In genomic region chr19:3323753-3324270, GRCm38 (mm10) we compare ENCODE assay signal across 8 mouse cellular contexts. TPM values are rescaled to one million over a fixed set of nuclear protein-coding genes. Genes with fewer than 3 reads are reported as not detected.
DNase-seq lines count a peak whose midpoint lies in the region; ATAC-seq and TF ChIP-seq lines count a peak whose summit lies in the region.

No protein-coding gene starts in this region.

- H3K4me3 ChIP-seq in embryonic facial prominence, embryonic 10.5 days, result peak overlapping the region; percentile 61
- peak overlapping the region; percentile 39 to 68 for H3K4me3 ChIP-seq in liver, embryonic 14.5 days (ENCODE audit: insufficient read depth in 1 of 2, low read depth in 2 of 2, low read length in 2 of 2)
- peak overlapping the region; percentile 55 for H3K4me3 ChIP-seq in neural tube, embryonic 12.5 days

- peak; percentile 6 for ATAC-seq in liver, embryonic 14.5 days (ENCODE audit: insufficient read depth)
- ATAC-seq in neural tube, embryonic 12.5 days (ENCODE audit: low FRiP score, low read depth), result peak; percentile 6; the same call in 1 of the 2 replicates

- TF ChIP-seq EP300 in liver, embryonic 14.5 days (IDR thresholded peaks at IDR 0.05; ENCODE audit: low read depth), result no peak

- H3K9me3 ChIP-seq in embryonic facial prominence, embryonic 10.5 days, result no peaks in the 10 kb centered on the region
- H3K9me3 ChIP-seq in liver, embryonic 14.5 days (ENCODE audit: control insufficient read depth, low read length), result no peaks in the 10 kb centered on the region
- H3K9me3 ChIP-seq in neural tube, embryonic 12.5 days, result no peaks in the 10 kb centered on the region

- peaks cover 81% of the 10 kb centered on the region for H3K27me3 ChIP-seq in embryonic facial prominence, embryonic 10.5 days (replicated peaks; ENCODE audit: low read depth, poor library complexity, severe bottlenecking)
- no peaks in the 10 kb centered on the region for H3K27me3 ChIP-seq in liver, embryonic 14.5 days (ENCODE audit: control insufficient read depth, insufficient read depth, low read length)
- peaks cover 38% of the 10 kb centered on the region for H3K27me3 ChIP-seq in neural tube, embryonic 12.5 days (replicated peaks)

- peak overlapping the region; percentile 71 for H3K9ac ChIP-seq in liver, embryonic 14.5 days (replicated peaks)
- H3K9ac ChIP-seq in neural tube, embryonic 12.5 days, result peak overlapping the region; percentile 27; the same call in 1 of the 2 replicates

- WGBS in embryonic facial prominence, embryonic 10.5 days, result under 1% methylated on average over 34 of the region's 34 CpGs
- 0% methylated on average over 34 of the region's 34 CpGs for WGBS in liver, embryonic 14.5 days (ENCODE audit: insufficient replicate concordance)
- under 1% methylated on average over 34 of the region's 34 CpGs for WGBS in neural tube, embryonic 12.5 days

- peak overlapping the region; percentile 94 for H3K4me2 ChIP-seq in liver, embryonic 14.5 days (ENCODE audit: low read depth)
- peak overlapping the region; percentile 90 for H3K4me2 ChIP-seq in neural tube, embryonic 12.5 days (replicated peaks)

- no peaks in the 10 kb centered on the region for H3K36me3 ChIP-seq in embryonic facial prominence, embryonic 10.5 days (replicated peaks)
- H3K36me3 ChIP-seq in liver, embryonic 14.5 days (replicated peaks; ENCODE audit: control insufficient read depth, insufficient read depth, low read depth), result no peaks in the 10 kb centered on the region
- H3K36me3 ChIP-seq in neural tube, embryonic 12.5 days, result no peaks in the 10 kb centered on the region

- TF ChIP-seq CTCF in liver, embryonic 14.5 days (IDR thresholded peaks at IDR 0.05; ENCODE audit: low read depth), result no peak

- H3K27ac ChIP-seq in embryonic facial prominence, embryonic 10.5 days (replicated peaks), result peak overlapping the region; percentile 7; the same call in 1 of the 2 replicates
- H3K27ac ChIP-seq in liver, embryonic 14.5 days, result no peak overlapping the region
- H3K27ac ChIP-seq in neural tube, embryonic 12.5 days, result no peak overlapping the region

- peak; percentile 68 for DNase-seq in 3T3-L1 (ENCODE audit: low read depth, low spot score)
- peak; percentile 84 to 90 for DNase-seq in adrenal gland, adult 18-20 months (ENCODE audit: low spot score in 2 of 2)
- peak; percentile 52 for DNase-seq in embryonic facial prominence, embryonic 10.5 days (ENCODE audit: low spot score)
- DNase-seq in heart, adult 9 months (ENCODE audit: low spot score in 2 of 2), result peak; percentile 84 to 85
- DNase-seq in kidney, adult 9 months, result peak; percentile 91
- no peak for DNase-seq in liver, embryonic 14.5 days (ENCODE audit: low read depth in 3 of 3, low spot score in 3 of 3)
- DNase-seq in thymus, adult 18-20 months, result peak; percentile 48 to 51

- peaks cover 44% of the 10 kb centered on the region for H3K4me1 ChIP-seq in embryonic facial prominence, embryonic 10.5 days
- peaks cover 18 to 48% of the 10 kb centered on the region in 2 experiments for H3K4me1 ChIP-seq in liver, embryonic 14.5 days (replicated peaks; ENCODE audit: control insufficient read depth in 2 of 2, insufficient read depth in 2 of 2, low read length in 1 of 2)
- peaks cover 27% of the 10 kb centered on the region; the same call in 1 of the 2 replicates for H3K4me1 ChIP-seq in neural tube, embryonic 12.5 days

RNA-seq across cellular contexts. Expression of gene Cpt1a, which starts 1.7 kb away (rescaled TPM):
- 100 to 1,000 TPM; 135 to 368 TPM for total RNA-seq in adrenal gland, adult 18-20 months (2021)
- 4.5 and 5.7 TPM in 2 replicates for polyA plus RNA-seq in embryonic facial prominence, embryonic 10.5 days (2016; fragmentation: Nextera tagmentation; extraction: Ambion mirVana)
- polyA plus RNA-seq in liver, embryonic 14.5 days (2012; rRNA removed), result 3.5 and 4.6 TPM in 2 replicates
- polyA plus RNA-seq in liver, embryonic 14.5 days (2014; fragmentation: Nextera tagmentation; extraction: Ambion mirVana), result 5.2 and 6.8 TPM in 2 replicates
- 10.0 and 10.6 TPM in 2 replicates for polyA plus RNA-seq in neural tube, embryonic 12.5 days (2016; fragmentation: Nextera tagmentation; extraction: Ambion mirVana)

RNA-seq across cellular contexts. Expression of gene Ighmbp2, which starts 41.0 kb away (rescaled TPM):
- 1 to 10 TPM; 4.9 to 6.2 TPM for total RNA-seq in adrenal gland, adult 18-20 months (2021)
- 12.3 and 13.8 TPM in 2 replicates for polyA plus RNA-seq in embryonic facial prominence, embryonic 10.5 days (2016; fragmentation: Nextera tagmentation; extraction: Ambion mirVana)
- polyA plus RNA-seq in liver, embryonic 14.5 days (2012; rRNA removed), result 1.4 and 1.6 TPM in 2 replicates
- 2.0 and 2.3 TPM in 2 replicates for polyA plus RNA-seq in liver, embryonic 14.5 days (2014; fragmentation: Nextera tagmentation; extraction: Ambion mirVana)
- polyA plus RNA-seq in neural tube, embryonic 12.5 days (2016; fragmentation: Nextera tagmentation; extraction: Ambion mirVana), result 11.5 and 11.8 TPM in 2 replicates

RNA-seq across cellular contexts. Expression of gene Mrpl21, which starts 41.1 kb away (rescaled TPM):
- 10 to 100 TPM; 71.8 to 72.5 TPM for total RNA-seq in adrenal gland, adult 18-20 months (2021)
- polyA plus RNA-seq in embryonic facial prominence, embryonic 10.5 days (2016; fragmentation: Nextera tagmentation; extraction: Ambion mirVana), result 143 and 148 TPM in 2 replicates
- 21.5 and 36.2 TPM in 2 replicates for polyA plus RNA-seq in liver, embryonic 14.5 days (2012; rRNA removed)
- polyA plus RNA-seq in liver, embryonic 14.5 days (2014; fragmentation: Nextera tagmentation; extraction: Ambion mirVana), result 67.9 and 73.2 TPM in 2 replicates
- polyA plus RNA-seq in neural tube, embryonic 12.5 days (2016; fragmentation: Nextera tagmentation; extraction: Ambion mirVana), result 104 and 113 TPM in 2 replicates

Comparison
In these comparisons a context has a peak if more than half of its experiments do, and no peak if none do; other contexts are left out.
1. DNase-seq: peak in 3T3-L1 (single experiment), adrenal gland, adult 18-20 months (2 of 2), embryonic facial prominence, embryonic 10.5 days (single experiment), heart, adult 9 months (2 of 2), kidney, adult 9 months (single experiment) and thymus, adult 18-20 months (2 of 2); none in liver, embryonic 14.5 days (0 of 3).
2. Peak in every context shown above with its lines, with median percentiles within 50 percentile points of each other: H3K4me3 ChIP-seq.